Mouse (Mus musculus) spleen, adult 2 months (tissue): ENCODE measurements around the gene Mgrn1. TPM values are rescaled to one million over a fixed set of nuclear protein-coding genes. Genes with fewer than 3 reads are reported as not detected.

ENCODE experiments used
- DNase-seq, 2 experiments: peaks; one replicate each; pipeline versions ENCODE4 v3.0.0 to v3.0.0-alpha.2; 2012 to 2021; ENCODE audit warnings: low spot score in 2 of 2, low read depth in 1 of 2
- H3K27ac ChIP-seq: fragments of 200-500 bp; 2 replicates; pipeline ENCODE4 v1.5.1; 2012; ENCODE audit warnings: low read length, inconsistent platforms; ENCODE audit not compliant: insufficient read depth
- H3K27me3 ChIP-seq: fragments of 200-500 bp; 2 replicates; pipeline ENCODE4 v1.6.1; 2012; ENCODE audit warnings: mild to moderate bottlenecking, moderate library complexity, low read length, inconsistent platforms; ENCODE audit not compliant: control insufficient read depth, insufficient read depth
- H3K36me3 ChIP-seq: fragments of 200-500 bp; 2 replicates; pipeline ENCODE4 v1.6.1; 2012; ENCODE audit warnings: mild to moderate bottlenecking, low read length, inconsistent platforms; ENCODE audit not compliant: control insufficient read depth, insufficient read depth
- H3K4me1 ChIP-seq: fragments of 200-500 bp; 2 replicates; pipeline ENCODE4 v1.6.1; 2011; ENCODE audit warnings: inconsistent platforms; ENCODE audit not compliant: control insufficient read depth, insufficient read depth, insufficient read length
- H3K4me3 ChIP-seq: fragments of 200-500 bp; 2 replicates; pipeline ENCODE4 v1.5.1; 2011; ENCODE audit warnings: mild to moderate bottlenecking, inconsistent platforms; ENCODE audit not compliant: insufficient read depth, insufficient read length; ENCODE audit errors: extremely low read depth
- CTCF ChIP-seq: fragments of 200-500 bp; IDR thresholded peaks from 2 replicates; pipeline ENCODE4 v1.5.1; 2011; ENCODE audit warnings: mild to moderate bottlenecking, inconsistent platforms; ENCODE audit not compliant: insufficient read depth, insufficient read length, insufficient replicate concordance; ENCODE audit errors: extremely low read depth
- POLR2A ChIP-seq: fragments of 200-500 bp; IDR thresholded peaks from 2 replicates; pipeline ENCODE4 v1.6.1; 2011; ENCODE audit warnings: low read depth, low read length, inconsistent platforms
- WGBS: fragments of 180-500 bp; shearing (Covaris S2); methylation state at CpG from one replicate; pipeline ENCODE4 v1.1.7; 2018; 5-methylcytosine and 5-hydroxymethylcytosine counted together
- polyA plus RNA-seq: library from polyadenylated mRNA; depleted of rRNA; stranded (reverse); fragments of >200 nt; gene quantifications from 2 replicates; pipeline ENCODE4 v1.2.3, GENCODE M21; 2012

The Mgrn1 gene
- polyA plus RNA-seq, 1 experiment = 103 TPM

- WGBS = under 1% methylated on average over 42 of the region's 54 CpGs
Measured at GRCm38 (mm10) chr16:4879101-4879707, 6.8 kb upstream of the Mgrn1 start.

DNA sequence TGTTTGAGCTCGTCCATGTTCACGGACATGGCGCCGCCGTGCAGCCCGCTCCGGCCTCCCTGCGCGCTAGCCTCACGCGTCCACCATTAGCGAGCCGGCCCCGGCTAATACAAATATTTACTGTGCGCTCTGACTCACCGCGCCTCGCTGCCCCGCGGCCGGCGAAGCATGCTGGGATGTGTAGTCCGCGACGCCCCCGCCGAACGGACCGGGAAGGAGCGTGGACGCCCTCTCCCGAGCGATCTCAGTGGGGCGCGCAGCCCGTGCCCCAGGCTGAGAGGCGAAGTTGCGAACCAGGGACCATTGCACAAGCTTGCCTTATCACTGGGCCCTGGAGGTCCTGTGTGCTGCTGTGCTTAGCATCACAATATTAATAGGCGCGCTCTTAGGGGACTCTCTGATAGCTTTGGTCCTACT, 6.3 kb upstream of the Mgrn1 start:
- H3K36me3 ChIP-seq = peaks cover 8% of the 10 kb centered on the region; the same call in 1 of the 2 replicates
- H3K27ac ChIP-seq = peak overlapping the region; percentile 97
- H3K4me3 ChIP-seq = peak overlapping the region; percentile 96
- 1% methylated on average over 40 of the region's 40 CpGs for WGBS
- DNase-seq = peak; percentile 56 to 86
- peaks cover 14% of the 10 kb centered on the region; the same call in 1 of the 2 replicates for H3K4me1 ChIP-seq
- no peak for TF ChIP-seq CTCF
- TF ChIP-seq POLR2A = peak; percentile 57
- H3K27me3 ChIP-seq = no peaks in the 10 kb centered on the region

More at GRCm38 (mm10) chr16:4879101-4879707, 6.8 kb upstream of the Mgrn1 start:
- Histone ChIP-seq H3K4me1 (peaks cover 14% of the 10 kb centered on the region; the same call in 1 of the 2 replicates), H3K36me3 (peaks cover 10% of the 10 kb centered on the region; the same call in 1 of the 2 replicates), H3K27ac (peak overlapping the region; percentile 97), H3K27me3 (no peaks in the 10 kb centered on the region), H3K4me3 (peak overlapping the region; percentile 96)
- TF ChIP-seq CTCF (no peak), POLR2A (no peak)
- peak in 1 of 2 experiments; percentile 58 for DNase-seq

DNA sequence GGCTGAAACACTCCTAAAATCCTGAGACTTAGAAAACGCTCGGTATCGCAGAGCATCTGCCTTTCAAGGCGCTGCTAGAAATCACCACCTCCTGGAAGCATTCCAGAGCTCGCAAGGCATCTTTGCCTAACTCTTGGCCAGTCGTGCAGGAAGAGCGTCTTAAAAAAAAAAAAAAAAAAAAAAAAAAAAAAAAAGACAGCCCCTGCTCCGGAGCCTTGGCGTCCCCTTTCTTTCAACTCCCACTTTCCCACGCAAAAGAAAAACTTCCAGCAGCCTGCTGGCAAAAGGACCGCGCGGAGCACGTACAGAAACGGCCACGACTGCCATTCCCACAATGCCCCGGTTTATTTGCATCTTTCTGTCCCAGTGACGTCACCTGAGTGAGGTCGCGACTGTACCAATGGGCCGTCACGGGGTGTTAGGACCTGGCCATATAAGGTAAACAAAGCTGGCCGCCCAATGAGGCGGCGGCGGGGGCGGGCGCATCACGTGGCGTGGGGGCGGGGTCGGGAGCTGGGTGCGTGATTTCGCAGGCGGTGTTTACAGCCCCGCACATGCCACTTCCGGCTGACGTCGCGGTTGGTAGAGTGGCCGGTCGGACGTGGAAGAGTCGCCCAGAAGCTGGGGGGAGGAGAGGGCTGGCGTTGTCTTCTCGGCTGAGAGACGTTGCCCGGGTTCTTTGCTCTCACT, 5.8 kb upstream of the Mgrn1 start, which contains the start of gene Ubald1:
Gene Ubald1 (minus strand): TSS at position 180 of the 690 bp plus-strand sequence.
- peak within 1 kb of the TSS; percentile 99 for H3K27ac ChIP-seq
- under 1% methylated on average over 48 of the region's 48 CpGs for whole genome bisulfite sequencing
- no peak for TF ChIP-seq CTCF
- peak; percentile 76 for TF ChIP-seq POLR2A
- H3K4me3 ChIP-seq = peak within 1 kb of the TSS; percentile 96
- no peaks in the 10 kb centered on the region for H3K27me3 ChIP-seq
- peaks cover 8% of the 10 kb centered on the region; the same call in 1 of the 2 replicates for H3K36me3 ChIP-seq
- peak; percentile 93 to 98 for DNase-seq
- peaks cover 14% of the 10 kb centered on the region; the same call in 1 of the 2 replicates for H3K4me1 ChIP-seq

DNA sequence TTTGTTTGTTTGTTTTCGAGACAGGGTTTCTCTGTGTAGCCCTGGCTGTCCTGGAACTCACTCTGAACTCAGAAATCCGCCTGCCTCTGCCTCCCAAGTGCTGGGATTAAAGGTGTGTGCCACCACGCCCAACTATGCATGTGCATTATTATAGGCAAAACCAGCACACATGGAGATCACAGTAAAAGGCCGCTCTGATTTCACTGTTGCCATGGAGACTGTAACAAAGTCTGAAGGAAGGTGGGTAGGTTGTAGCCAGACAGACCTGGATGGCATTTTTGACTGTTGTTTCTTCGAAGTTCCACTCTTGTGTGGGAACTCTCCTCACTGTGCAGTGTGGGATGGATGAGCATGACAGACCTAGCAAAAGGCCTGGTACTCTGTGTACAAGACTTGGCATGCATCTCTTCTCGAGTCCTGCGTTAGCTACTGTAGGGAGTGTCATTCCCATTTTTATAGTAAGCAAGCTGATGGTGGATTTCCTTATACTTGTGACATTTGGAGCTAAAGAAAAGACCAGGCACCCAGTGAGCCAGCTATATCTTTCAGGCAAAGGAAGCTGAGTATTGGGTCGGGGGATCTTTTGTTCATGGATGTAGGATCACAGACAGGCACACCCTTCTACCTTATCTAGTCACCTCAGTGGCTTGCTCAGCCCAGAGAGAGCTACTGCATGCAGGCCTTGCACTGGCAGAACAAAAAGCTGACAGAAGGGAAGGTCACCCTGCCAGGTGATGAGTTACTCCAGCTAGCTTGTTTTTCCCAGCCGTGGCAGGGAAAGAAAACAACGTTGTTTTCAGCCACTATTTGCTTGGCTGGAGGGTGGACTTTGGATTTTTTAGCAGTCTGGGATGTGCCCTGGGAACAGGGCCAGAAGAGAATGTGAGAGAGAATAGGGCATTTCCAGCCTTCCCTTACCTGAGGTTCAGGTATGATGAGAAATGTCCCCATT, 4.4 kb upstream of the Mgrn1 start:
- Histone ChIP-seq H3K36me3 (no peaks in the 10 kb centered on the region), H3K27me3 (no peaks in the 10 kb centered on the region), H3K4me3 (no peak overlapping the region), H3K4me1 (peaks cover 14% of the 10 kb centered on the region; the same call in 1 of the 2 replicates), H3K27ac (peak overlapping the region; percentile 99; the same call in 1 of the 2 replicates)
- WGBS = 69% methylated on average over 10 of the region's 10 CpGs
- DNase-seq = no peak
- TF ChIP-seq POLR2A = no peak
- no peak for TF ChIP-seq CTCF

- DNase-seq = no peak
- no peak overlapping the region for H3K27ac ChIP-seq
- WGBS = 95% methylated on average over 10 of the region's 10 CpGs
- H3K4me1 ChIP-seq = peaks cover 6% of the 10 kb centered on the region; the same call in 1 of the 2 replicates
- no peak overlapping the region for H3K4me3 ChIP-seq
- TF ChIP-seq CTCF (no peak), POLR2A (no peak)
- no peaks in the 10 kb centered on the region for H3K36me3 ChIP-seq
- H3K27me3 ChIP-seq = no peaks in the 10 kb centered on the region
Measured at GRCm38 (mm10) chr16:4884930-4885329, 1.1 kb upstream of the Mgrn1 start.

DNA sequence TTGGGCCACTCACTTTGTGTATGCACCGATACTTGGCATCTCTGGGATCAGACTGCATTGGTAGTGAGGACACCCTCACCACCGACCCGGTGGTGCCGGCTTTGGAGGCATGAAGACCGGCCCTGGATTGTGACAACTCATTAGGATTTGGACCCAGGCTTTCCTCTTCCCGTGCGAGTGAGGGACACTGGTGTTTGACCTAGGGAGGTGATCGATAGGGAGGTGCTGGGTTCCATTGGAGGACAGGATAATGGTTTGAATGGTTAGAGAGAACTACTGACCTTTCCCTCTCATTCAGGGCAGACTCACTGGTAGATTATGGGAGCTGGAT, 606 bp downstream of the Mgrn1 start:
- WGBS = 13% methylated on average over 8 of the region's 8 CpGs
- no peak for DNase-seq

More for the DNA sequence above, 606 bp downstream of the Mgrn1 start:
- no peaks in the 10 kb centered on the region for H3K27me3 ChIP-seq
- TF ChIP-seq CTCF (no peak), POLR2A (no peak)
- peaks cover 4% of the 10 kb centered on the region; the same call in 1 of the 2 replicates for H3K4me1 ChIP-seq
- H3K4me3 ChIP-seq = peak overlapping the region; percentile 88
- peak overlapping the region; percentile 88 for H3K27ac ChIP-seq
- H3K36me3 ChIP-seq = 0 out of 2 replicates have a peak, but pooled peaks cover 3% of the 10 kb centered on the region
